Mouse (Mus musculus) kidney, embryonic 14.5 days (tissue): ENCODE measurements at regions not wholly inside any gene's neighbourhood (a gene's known extent, or its start where the extent isn't known, plus 50 kb on each side); places are given as distances from the start of the nearest gene placed in this dataset.

Experiments used
- ATAC-seq: fragments of 200-750 bp; cut with Nextera tagmentation; 2 replicates; pipeline ENCODE4 v1.8.0; 2017; ENCODE audit warnings: moderate number of reproducible peaks, mild to moderate bottlenecking, moderate TSS enrichment, moderate library complexity; ENCODE audit not compliant: low FRiP score, low TSS enrichment
- H3K27ac ChIP-seq: fragments of 300-500 bp; sonication (generic); 2 replicates; pipeline ENCODE4 v1.5.1; 2014; ENCODE audit warnings: low read depth, mild to moderate bottlenecking, low read length, moderate library complexity, mixed read lengths
- H3K27me3 ChIP-seq: fragments of 300-500 bp; sonication (generic); 2 replicates; pipeline ENCODE4 v1.6.1; 2014; ENCODE audit warnings: mild to moderate bottlenecking, low read length; ENCODE audit not compliant: control insufficient read depth, insufficient read depth
- H3K36me3 ChIP-seq: fragments of 300-500 bp; sonication (generic); 2 replicates; pipeline ENCODE4 v1.6.1; 2014; ENCODE audit warnings: low read length, mixed read lengths; ENCODE audit not compliant: control insufficient read depth, insufficient read depth
- H3K4me1 ChIP-seq: fragments of 300-500 bp; sonication (generic); 2 replicates; pipeline ENCODE4 v1.6.1; 2014; ENCODE audit warnings: low read length, mixed read lengths; ENCODE audit not compliant: control insufficient read depth, insufficient read depth
- H3K4me2 ChIP-seq: fragments of 300-500 bp; sonication (generic); replicated peaks from 2 replicates; pipeline ENCODE4 v1.6.1; 2014; ENCODE audit warnings: low read depth, mild to moderate bottlenecking, low read length
- H3K4me3 ChIP-seq: fragments of 300-500 bp; sonication (generic); 2 replicates; pipeline ENCODE4 v1.5.1; 2014; ENCODE audit warnings: mild to moderate bottlenecking, low read length
- H3K9ac ChIP-seq: fragments of 300-500 bp; sonication (generic); 2 replicates; pipeline ENCODE4 v1.6.1; 2014; ENCODE audit warnings: low read depth, mild to moderate bottlenecking, low read length, moderate library complexity
- H3K9me3 ChIP-seq: fragments of 300-500 bp; sonication (generic); 2 replicates; pipeline ENCODE4 v1.6.1; 2016; ENCODE audit warnings: low read length; ENCODE audit not compliant: control insufficient read depth
- WGBS: fragments of 180-500 bp; shearing (Covaris S2); extraction: QIAGEN DNeasy Blood & Tissue Kit; methylation state at CpG from one replicate; pipeline ENCODE4 v1.1.7; 2014; 5-methylcytosine and 5-hydroxymethylcytosine counted together

DNA sequence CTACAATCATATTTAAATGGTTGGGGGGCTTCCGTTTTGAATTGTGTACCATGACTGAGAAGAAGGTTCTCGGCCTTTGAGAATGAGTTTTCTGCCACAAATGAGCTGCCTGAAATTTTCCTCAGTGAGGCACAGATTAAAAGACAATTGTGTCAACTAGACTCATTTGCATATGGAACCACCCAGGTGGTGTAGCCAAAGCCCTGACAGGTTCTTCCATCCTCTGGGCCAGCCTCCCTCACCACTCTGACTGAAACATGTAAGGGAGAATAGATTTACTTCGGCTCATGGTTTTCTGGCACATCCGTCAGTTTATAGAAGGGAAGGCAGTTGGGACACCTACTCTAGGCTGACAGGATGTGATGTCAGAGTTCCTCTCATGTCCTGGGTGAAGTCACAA, 58.2 kb upstream of the Krr1 start:
- H3K27me3 ChIP-seq: no peaks in the 10 kb centered on the region
- peaks cover 6% of the 10 kb centered on the region; the same call in 1 of the 2 replicates for H3K4me1 ChIP-seq
- H3K9me3 ChIP-seq: no peaks in the 10 kb centered on the region
- no peaks in the 10 kb centered on the region for H3K36me3 ChIP-seq
- H3K9ac ChIP-seq: no peak overlapping the region
- 92% methylated on average over 4 of the region's 4 CpGs for WGBS
- no peak overlapping the region for H3K27ac ChIP-seq
- H3K4me3 ChIP-seq: no peak overlapping the region
- H3K4me2 ChIP-seq: no peak overlapping the region
- no peak for ATAC-seq

DNA sequence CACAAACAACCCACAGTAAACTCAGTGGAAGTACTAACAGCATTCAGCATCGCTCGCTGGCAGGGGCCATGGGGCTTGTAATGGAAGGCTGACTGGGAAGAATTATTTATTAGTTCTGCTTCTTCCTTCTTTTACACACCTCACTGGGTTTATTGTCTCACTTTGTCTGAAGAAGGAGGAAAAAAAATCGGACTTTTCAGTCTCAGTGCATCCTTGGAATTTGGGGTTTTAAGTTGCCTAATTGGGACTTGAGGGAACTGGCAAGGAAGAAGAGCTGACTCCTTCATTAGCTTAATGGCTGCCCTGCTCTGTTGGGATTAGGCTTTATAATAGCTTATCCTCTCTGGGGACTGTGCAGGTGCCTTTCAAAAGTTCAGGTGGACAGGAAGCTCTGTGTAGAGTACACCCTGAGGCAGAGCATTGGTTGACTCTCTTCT, 54.4 kb upstream of the Krr1 start:
- no peak overlapping the region for H3K9ac ChIP-seq
- H3K36me3 ChIP-seq: no peaks in the 10 kb centered on the region
- no peaks in the 10 kb centered on the region for H3K9me3 ChIP-seq
- H3K4me1 ChIP-seq: peaks cover 9% of the 10 kb centered on the region; the same call in 1 of the 2 replicates
- H3K27me3 ChIP-seq: no peaks in the 10 kb centered on the region
- no peak overlapping the region for H3K27ac ChIP-seq
- WGBS: 29% methylated on average over 3 of the region's 3 CpGs
- no peak overlapping the region for H3K4me2 ChIP-seq
- peak; percentile 76 for ATAC-seq
- H3K4me3 ChIP-seq: no peak overlapping the region

DNA sequence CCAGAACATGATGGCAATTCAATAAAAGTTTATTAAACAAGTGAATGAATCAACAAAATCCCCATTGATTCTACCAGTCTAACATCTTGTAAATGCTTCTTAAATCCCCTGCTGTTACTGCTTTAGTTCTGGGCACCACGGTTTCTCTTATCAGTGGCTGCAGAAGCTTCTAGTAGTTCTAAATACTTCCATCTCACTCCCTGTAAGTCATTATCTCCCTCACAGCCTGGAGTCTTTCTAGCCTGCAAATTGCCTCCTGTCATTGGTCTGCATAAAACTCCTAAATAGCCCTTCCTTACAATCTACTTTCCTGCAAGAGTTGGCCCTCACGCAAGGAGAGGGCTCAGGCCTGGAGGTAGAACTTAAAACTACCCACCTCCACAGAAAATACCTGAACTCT, 53.0 kb upstream of the Krr1 start:
- Histone ChIP-seq H3K36me3 (no peaks in the 10 kb centered on the region), H3K4me2 (no peak overlapping the region), H3K4me3 (no peak overlapping the region), H3K9ac (no peak overlapping the region), H3K27ac (no peak overlapping the region), H3K4me1 (peaks cover 15% of the 10 kb centered on the region), H3K9me3 (no peaks in the 10 kb centered on the region), H3K27me3 (no peaks in the 10 kb centered on the region)
- WGBS: 87% methylated on average over 2 of the region's 2 CpGs
- no peak for ATAC-seq

DNA sequence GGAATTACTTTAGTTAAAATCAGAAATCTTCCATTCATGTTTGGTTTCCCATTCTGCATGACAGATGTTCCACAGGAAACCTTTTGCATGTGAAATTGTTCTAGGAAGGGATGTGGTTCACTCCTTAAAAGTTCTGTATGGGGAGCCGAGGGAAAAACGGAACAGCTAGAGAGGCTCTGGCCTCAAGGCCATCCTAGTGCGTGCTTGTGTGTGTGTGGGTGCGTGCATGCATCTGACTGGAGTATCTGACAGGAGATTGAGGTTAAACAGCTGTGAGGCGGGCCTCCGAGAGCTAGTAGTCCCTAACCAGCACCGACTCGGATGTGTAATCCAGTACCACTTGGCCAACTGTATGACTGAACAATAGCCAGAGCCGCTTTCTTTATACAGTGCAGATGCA, 51.0 kb upstream of the Krr1 start:
- WGBS: 54% methylated on average over 9 of the region's 9 CpGs

More for the DNA sequence above, 51.0 kb upstream of the Krr1 start:
- Histone ChIP-seq H3K36me3 (no peaks in the 10 kb centered on the region), H3K4me2 (no peak overlapping the region), H3K27me3 (no peaks in the 10 kb centered on the region), H3K4me1 (peaks cover 27% of the 10 kb centered on the region), H3K9ac (no peak overlapping the region), H3K9me3 (no peaks in the 10 kb centered on the region), H3K4me3 (no peak overlapping the region), H3K27ac (no peak overlapping the region)
- ATAC-seq: no peak
